Mouse (Mus musculus): ENCODE measurements around the gene Psmd1. TPM values are rescaled to one million over a fixed set of nuclear protein-coding genes. Genes with fewer than 3 reads are reported as not detected.
"Not testable (repeated sequence)": the region's sequence is repeated elsewhere in the genome, so short reads cannot be mapped to it uniquely, and the experiment has no call there.

The Psmd1 gene
- polyA plus RNA-seq (2015; fragmentation: Nextera tagmentation; extraction: Ambion mirVana): 113 and 125 TPM in 2 replicates

DNA sequence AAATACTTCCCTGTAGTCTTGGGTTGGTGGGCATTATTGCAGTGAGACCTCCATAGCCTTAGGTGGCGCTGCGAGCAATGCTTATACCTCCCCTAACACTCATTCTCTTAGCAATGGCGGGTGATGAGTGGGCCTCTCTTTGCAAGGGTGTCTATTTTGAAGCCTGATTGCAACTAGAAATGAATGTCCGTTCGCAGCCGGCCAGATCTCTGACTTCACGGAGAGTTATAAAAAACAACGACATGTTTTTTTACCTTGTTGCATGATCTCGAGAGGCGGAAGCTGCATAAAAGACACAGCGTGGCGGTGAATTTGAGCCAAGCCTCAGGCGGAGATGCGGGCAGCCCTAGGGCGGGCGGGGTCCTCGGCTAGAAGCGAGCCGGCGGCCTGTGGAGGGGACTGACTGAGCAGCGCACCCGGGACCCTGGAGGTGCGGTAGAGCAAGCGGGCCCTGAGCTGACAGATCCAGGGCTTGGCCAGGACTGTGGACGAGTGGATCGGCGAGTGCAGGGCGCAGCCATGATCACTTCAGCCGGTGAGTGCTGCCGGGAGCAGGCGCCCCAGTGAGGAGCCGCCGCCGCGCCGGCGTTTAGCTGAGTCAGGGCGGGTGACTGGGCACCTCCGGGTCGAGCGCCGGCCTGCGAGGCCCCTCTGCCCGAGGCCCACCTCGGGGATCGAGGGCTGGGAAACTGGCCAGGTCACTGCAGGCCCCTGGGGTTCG, at the start of gene Psmd1:
TSS of gene Psmd1 (plus strand) at position 117 of the 721 bp plus-strand sequence.
- H3K4me3 ChIP-seq: peak within 1 kb of the TSS; percentile 88
- peak; percentile 91 for ATAC-seq (replicated peaks; ENCODE audit: insufficient number of reproducible peaks, insufficient read depth, low FRiP score, low read depth)
- H3K36me3 ChIP-seq: 0 out of 2 replicates have a peak, but pooled peaks cover 3% of the 10 kb centered on the region
- peaks cover 11% of the 10 kb centered on the region for H3K4me1 ChIP-seq (replicated peaks)
- peak within 1 kb of the TSS; percentile 79 for H3K27ac ChIP-seq
- H3K9me3 ChIP-seq (replicated peaks): no peaks in the 10 kb centered on the region
- H3K27me3 ChIP-seq: no peaks in the 10 kb centered on the region
- H3K9ac ChIP-seq: peak within 1 kb of the TSS; percentile 97
- 0% methylated on average over 47 of the region's 47 CpGs for WGBS
- peak within 1 kb of the TSS; percentile 65 for H3K4me2 ChIP-seq

DNA sequence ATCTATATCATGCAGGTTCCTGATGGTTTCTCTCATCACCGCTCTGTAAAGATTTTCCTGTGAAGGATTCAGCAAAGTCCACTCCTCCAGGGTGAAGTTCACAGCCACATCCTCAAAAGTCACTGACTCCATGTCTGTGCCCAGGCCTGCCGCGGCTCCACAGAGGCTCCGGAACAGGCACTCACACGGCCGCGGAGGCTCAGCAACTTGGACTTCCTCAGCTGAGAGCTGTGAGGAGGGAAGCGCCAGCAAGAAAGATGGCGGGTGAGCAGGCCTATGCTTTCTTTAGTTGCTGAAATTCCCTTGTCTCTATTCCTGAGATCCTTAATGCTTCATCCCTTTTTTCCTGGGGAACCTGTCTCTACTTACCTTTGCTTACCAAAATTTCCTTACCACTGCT, 48.4 kb upstream of the Psmd1 start:
- not testable (repeated sequence) for H3K4me1 ChIP-seq (replicated peaks); H3K4me2 ChIP-seq; H3K9me3 ChIP-seq (replicated peaks); ATAC-seq (replicated peaks; ENCODE audit: insufficient number of reproducible peaks, insufficient read depth, low FRiP score, low read depth); H3K4me3 ChIP-seq; H3K9ac ChIP-seq; H3K27ac ChIP-seq; H3K36me3 ChIP-seq
- peaks cover 35% of the 10 kb centered on the region for H3K27me3 ChIP-seq
- 90% methylated on average over 9 of the region's 9 CpGs for WGBS

DNA sequence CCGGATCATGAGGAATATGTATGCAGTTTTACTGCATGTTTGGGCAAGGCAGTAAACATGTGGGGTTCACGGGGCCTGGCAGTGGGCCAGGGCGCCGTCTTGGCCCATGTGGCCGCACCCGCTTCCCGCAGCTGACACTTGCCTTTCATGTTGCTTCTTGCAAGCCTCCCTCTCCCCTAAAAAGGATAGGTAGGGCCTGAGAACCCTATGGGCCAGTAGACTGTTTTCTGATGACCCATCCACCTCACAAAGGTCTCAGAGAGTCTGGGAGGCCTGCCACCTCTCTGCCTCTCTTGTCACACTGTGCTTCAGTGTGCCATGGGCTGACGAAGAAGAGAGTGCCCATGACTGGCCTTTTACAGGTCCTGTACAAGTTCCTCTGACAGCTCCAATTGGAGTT, 47.7 kb upstream of the Psmd1 start, which contains the start of gene Spata3:
TSS of gene Spata3 (plus strand) at position 301 of the 400 bp plus-strand sequence.
- Histone ChIP-seq H3K4me1 (replicated peaks) (peaks cover 9% of the 10 kb centered on the region), H3K9me3 (replicated peaks) (no peaks in the 10 kb centered on the region), H3K9ac (no peak within 1 kb of the TSS), H3K4me3 (no peak within 1 kb of the TSS), H3K27me3 (peaks cover 40% of the 10 kb centered on the region), H3K4me2 (no peak within 1 kb of the TSS), H3K36me3 (no peaks in the 10 kb centered on the region), H3K27ac (no peak within 1 kb of the TSS)
- 86% methylated on average over 8 of the region's 8 CpGs for WGBS
- no peak for ATAC-seq (replicated peaks; ENCODE audit: insufficient number of reproducible peaks, insufficient read depth, low FRiP score, low read depth)

DNA sequence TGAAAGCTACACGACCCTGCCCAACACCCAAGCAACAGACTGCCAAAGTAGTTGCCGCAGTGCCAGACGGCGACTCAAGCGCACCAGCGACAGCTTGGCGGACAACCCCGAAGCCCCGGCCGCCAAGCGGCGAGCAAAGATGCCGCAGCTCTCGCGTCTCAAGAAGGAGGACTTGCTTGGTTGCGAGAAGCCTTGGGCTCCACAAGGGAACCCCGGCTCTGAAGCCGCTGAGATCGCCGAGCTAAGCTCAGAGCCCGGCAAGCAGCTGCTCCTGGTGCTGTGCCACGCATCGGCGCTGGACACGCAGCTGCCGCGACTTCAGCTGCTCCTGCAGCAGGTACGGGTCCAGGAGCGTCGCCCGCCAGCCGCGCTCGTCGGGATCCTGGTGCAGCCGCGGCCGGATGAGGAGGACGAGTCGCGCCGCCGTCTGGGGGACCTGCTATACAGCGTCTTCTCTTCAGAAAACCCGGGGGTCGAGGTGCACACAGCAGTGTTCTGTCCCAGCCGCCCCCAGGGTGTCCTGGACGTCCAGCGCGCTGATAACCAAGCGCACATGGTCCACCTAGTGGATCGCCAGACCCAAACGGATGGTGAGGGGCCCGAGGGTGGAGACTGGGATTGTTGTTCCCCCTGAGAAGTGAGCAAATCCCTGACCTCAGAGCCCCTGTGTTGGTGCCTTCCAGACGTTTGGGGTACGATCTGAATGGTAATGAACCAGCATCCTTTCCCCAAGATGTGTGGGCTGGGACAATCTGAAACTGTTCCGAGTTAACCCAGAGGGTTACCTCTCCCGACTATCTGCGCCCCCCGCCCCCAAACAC, 45.7 kb upstream of the Psmd1 start:
- no peak overlapping the region for H3K27ac ChIP-seq
- peak overlapping the region; percentile 56 for H3K4me3 ChIP-seq
- H3K9me3 ChIP-seq (replicated peaks): no peaks in the 10 kb centered on the region
- peaks cover 50% of the 10 kb centered on the region for H3K27me3 ChIP-seq
- peaks cover 9% of the 10 kb centered on the region for H3K4me1 ChIP-seq (replicated peaks)
- peak; percentile 47; the same call in 1 of the 2 replicates for ATAC-seq (replicated peaks; ENCODE audit: insufficient number of reproducible peaks, insufficient read depth, low FRiP score, low read depth)
- no peaks in the 10 kb centered on the region for H3K36me3 ChIP-seq
- H3K4me2 ChIP-seq: peak overlapping the region; percentile 95
- 3% methylated on average over 60 of the region's 60 CpGs for WGBS
- peak overlapping the region; percentile 49 for H3K9ac ChIP-seq

DNA sequence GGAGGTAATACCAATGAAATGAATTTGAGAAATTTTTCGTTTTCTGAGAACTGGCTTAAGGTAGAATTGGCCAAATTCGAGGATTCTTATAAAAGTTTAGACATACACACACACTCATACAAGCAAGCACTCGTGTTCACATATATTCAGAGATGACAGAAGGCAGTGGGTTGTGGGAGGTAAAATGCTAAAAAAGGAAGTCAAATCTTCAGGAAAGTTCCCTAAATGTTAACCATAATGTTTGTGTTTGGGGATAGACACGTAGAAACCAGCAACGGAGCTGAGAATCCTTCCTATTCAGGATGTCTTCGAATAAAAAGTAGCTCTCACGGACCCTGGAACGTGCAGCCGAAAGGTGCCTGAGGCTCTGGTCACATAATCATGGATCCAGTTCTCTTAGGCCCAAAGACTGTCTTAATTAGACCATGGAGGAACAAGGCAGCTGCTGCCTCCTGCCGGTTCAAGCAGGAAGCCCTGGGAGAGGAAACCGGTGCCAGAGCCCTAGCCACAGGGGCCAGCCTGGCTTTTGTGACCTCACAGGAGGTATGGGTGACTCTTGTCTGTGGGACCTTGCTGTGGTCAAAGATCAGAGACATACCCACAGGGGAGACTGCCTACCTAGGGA, 42.7 kb upstream of the Psmd1 start:
- WGBS: 62% methylated on average over 11 of the region's 11 CpGs
- Histone ChIP-seq H3K4me2 (no peak overlapping the region), H3K27ac (no peak overlapping the region), H3K9me3 (replicated peaks) (no peaks in the 10 kb centered on the region), H3K4me3 (no peak overlapping the region), H3K9ac (no peak overlapping the region), H3K36me3 (no peaks in the 10 kb centered on the region), H3K4me1 (replicated peaks) (peaks cover 9% of the 10 kb centered on the region), H3K27me3 (peaks cover 50% of the 10 kb centered on the region)
- no peak for ATAC-seq (replicated peaks; ENCODE audit: insufficient number of reproducible peaks, insufficient read depth, low FRiP score, low read depth)

DNA sequence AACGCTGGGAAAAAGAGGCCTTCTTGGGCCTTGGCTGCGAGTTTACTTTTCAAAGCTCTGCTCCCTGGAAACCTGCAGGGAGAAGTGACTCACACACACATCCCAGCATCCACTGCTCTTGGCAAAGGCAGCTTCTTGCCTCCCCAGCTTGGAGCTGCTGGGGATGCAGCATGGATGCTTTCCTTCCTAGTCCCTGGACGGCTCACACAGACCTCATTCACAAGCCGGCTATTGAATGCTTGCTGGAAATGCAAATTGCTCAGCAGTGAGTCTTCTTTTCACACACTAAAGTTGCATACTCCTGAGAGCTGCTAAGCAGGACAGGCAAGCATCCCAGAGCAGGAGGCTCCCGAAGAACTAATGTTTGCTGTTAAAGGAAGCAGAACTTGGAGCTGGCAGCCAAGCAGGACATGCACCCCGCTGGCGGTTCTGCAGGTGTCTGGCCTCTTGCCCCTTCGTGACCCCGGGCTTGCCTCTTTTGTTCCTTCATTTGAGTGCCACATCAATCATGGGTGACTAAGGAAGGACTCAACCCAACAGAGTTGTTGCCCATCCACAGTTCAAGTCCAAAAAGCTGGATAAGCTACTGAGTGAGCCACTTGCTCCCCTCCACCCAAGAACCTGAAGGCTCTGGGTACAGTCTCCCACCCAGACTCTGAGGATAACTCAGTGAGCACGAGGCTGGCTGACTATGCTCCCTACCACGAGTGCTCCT, 31.8 kb upstream of the Psmd1 start:
- peaks cover 12% of the 10 kb centered on the region; the same call in 1 of the 2 replicates for H3K27me3 ChIP-seq
- no peak overlapping the region for H3K27ac ChIP-seq
- H3K4me1 ChIP-seq (replicated peaks): no peaks in the 10 kb centered on the region
- no peak overlapping the region for H3K4me2 ChIP-seq
- H3K9me3 ChIP-seq (replicated peaks): no peaks in the 10 kb centered on the region
- H3K4me3 ChIP-seq: no peak overlapping the region
- no peak for ATAC-seq (replicated peaks; ENCODE audit: insufficient number of reproducible peaks, insufficient read depth, low FRiP score, low read depth)
- no peak overlapping the region for H3K9ac ChIP-seq
- WGBS: 31% methylated on average over 11 of the region's 11 CpGs
- H3K36me3 ChIP-seq: no peaks in the 10 kb centered on the region

DNA sequence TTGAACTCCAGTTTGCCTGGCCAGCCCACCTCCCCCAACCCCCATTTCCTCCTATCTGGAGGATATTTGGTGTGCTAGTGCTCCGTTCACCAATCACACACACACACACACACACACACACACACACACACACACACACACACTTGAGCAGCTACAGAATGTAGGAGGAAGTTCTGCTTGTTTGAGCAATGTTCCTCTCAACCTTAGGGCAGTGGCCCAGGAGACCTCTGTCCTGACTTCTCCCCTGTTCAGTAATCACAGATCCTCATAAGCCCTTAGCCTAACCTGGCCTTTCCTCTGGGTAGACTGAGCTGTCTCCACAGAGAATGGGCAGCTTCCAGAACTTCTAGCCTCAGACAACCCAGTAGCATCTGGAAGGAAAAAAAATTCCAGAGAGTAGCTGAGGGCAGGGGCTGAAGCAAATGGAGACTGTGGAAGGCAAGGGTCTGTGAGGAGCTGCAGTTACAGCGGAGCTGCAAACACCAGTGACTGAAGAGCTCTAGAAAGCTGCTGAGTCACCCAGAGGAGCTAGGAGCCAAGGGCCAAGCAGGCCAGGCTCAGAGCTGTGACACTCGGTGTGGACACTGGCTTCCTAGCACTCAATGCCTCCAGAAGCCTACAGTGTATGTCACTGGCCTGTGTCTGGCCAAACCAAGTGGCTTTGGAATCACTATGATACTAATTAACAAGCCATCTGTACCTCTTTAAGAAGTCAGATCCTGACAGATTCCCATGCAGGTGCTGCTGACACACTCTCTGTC, 25.8 kb upstream of the Psmd1 start:
- WGBS: 47% methylated on average over 3 of the region's 3 CpGs
- H3K27me3 ChIP-seq: peaks cover 3% of the 10 kb centered on the region; the same call in 1 of the 2 replicates
- peaks cover 4% of the 10 kb centered on the region; the same call in 1 of the 2 replicates for H3K9me3 ChIP-seq (replicated peaks)
- no peaks in the 10 kb centered on the region for H3K36me3 ChIP-seq
- no peaks in the 10 kb centered on the region; the same call in 1 of the 2 replicates for H3K4me1 ChIP-seq (replicated peaks)
- no peak overlapping the region for H3K4me2 ChIP-seq
- no peak for ATAC-seq (replicated peaks; ENCODE audit: insufficient number of reproducible peaks, insufficient read depth, low FRiP score, low read depth)
- no peak overlapping the region for H3K27ac ChIP-seq
- H3K9ac ChIP-seq: no peak overlapping the region
- H3K4me3 ChIP-seq: no peak overlapping the region

DNA sequence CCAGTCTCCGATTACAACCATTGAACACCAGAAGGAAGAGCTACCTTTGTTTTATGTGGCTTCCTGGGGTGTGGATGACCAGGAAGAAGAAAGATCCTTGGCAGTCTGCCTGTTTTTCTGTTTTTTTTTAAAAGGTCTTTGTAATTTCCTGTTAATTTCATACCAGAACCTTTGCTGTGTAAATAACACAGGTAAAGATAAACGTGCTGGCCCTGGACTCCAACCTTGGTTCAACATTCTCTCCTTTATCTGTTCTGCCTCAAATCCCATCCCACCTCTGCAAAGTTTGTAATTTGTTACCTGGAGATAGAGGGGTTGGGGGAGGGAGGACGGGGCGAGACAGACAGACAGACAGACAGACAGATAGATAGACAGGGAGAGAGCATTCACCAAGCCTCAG, 24.1 kb upstream of the Psmd1 start:
- ATAC-seq (replicated peaks; ENCODE audit: insufficient number of reproducible peaks, insufficient read depth, low FRiP score, low read depth): no peak
- Histone ChIP-seq H3K36me3 (no peaks in the 10 kb centered on the region), H3K4me2 (no peak overlapping the region), H3K27me3 (peaks cover 20% of the 10 kb centered on the region), H3K4me3 (no peak overlapping the region), H3K9ac (no peak overlapping the region), H3K4me1 (replicated peaks) (no peaks in the 10 kb centered on the region; the same call in 1 of the 2 replicates), H3K27ac (no peak overlapping the region), H3K9me3 (replicated peaks) (peaks cover 4% of the 10 kb centered on the region; the same call in 1 of the 2 replicates)
- 65% methylated on average over 4 of the region's 4 CpGs for WGBS

DNA sequence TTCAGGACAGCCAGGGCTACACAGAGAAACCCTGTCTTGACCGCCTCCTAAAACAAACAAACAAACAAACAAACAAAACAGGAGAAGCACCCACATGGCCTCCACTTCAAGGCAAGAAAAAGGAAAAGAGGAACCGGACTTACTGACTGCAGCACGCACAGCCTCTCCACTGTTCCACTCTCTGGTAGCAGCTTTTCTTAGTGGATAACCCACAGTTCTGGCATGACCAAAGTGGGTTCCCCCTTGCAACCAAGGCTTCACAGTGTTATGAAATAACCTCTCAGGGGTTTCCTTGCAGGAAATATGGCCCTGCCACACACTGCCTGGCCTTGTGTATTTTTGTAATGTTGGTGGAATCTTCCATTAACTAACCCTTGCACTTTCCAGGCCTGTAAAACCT, 23.4 kb upstream of the Psmd1 start:
- H3K4me2 ChIP-seq: no peak overlapping the region
- H3K9ac ChIP-seq: no peak overlapping the region
- ATAC-seq (replicated peaks; ENCODE audit: insufficient number of reproducible peaks, insufficient read depth, low FRiP score, low read depth): no peak
- H3K27ac ChIP-seq: no peak overlapping the region
- H3K36me3 ChIP-seq: no peaks in the 10 kb centered on the region
- H3K4me1 ChIP-seq (replicated peaks): peaks cover 2% of the 10 kb centered on the region; the same call in 1 of the 2 replicates
- peaks cover 4% of the 10 kb centered on the region; the same call in 1 of the 2 replicates for H3K9me3 ChIP-seq (replicated peaks)
- peaks cover 27% of the 10 kb centered on the region for H3K27me3 ChIP-seq
- no peak overlapping the region for H3K4me3 ChIP-seq
- WGBS: 84% methylated on average over 3 of the region's 3 CpGs

DNA sequence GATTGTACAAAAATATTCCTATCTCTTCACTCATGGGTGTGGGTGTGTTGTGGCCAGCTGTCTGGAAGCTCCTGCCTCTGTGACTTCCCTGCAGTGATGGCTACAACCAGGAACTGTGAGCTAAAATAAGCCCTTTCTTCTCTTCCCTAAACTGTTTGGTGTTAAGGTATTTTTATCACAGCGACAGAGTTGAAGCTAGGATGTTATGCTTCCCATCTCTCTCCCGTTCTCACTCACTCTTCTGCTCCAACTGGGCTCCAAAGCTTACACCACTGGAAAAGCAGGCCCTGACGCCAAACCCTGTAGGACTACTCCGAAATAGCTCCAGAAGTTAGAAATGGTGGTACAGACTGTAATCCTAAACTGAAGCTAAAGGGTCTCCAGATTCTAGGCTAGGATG, 19.1 kb upstream of the Psmd1 start:
- Histone ChIP-seq H3K4me2 (no peak overlapping the region), H3K4me1 (replicated peaks) (peaks cover 13% of the 10 kb centered on the region), H3K4me3 (no peak overlapping the region), H3K27me3 (peaks cover 60% of the 10 kb centered on the region), H3K9me3 (replicated peaks) (peaks cover 4% of the 10 kb centered on the region; the same call in 1 of the 2 replicates), H3K27ac (no peak overlapping the region), H3K9ac (no peak overlapping the region), H3K36me3 (no peaks in the 10 kb centered on the region)
- ATAC-seq (replicated peaks; ENCODE audit: insufficient number of reproducible peaks, insufficient read depth, low FRiP score, low read depth): no peak
- WGBS: 56% methylated on average over 4 of the region's 4 CpGs
